Mouse (Mus musculus): ENCODE results near the gene Cfap126. TPM values are rescaled to one million over a fixed set of nuclear protein-coding genes. Genes with fewer than 3 reads are reported as not detected.
A peak's percentile ranks its signal among the peaks of the same experiment; 100 is the strongest.

Cfap126 gene
- polyA plus RNA-seq, 1 experiment from 2014 or later: 2.6 TPM

DNA sequence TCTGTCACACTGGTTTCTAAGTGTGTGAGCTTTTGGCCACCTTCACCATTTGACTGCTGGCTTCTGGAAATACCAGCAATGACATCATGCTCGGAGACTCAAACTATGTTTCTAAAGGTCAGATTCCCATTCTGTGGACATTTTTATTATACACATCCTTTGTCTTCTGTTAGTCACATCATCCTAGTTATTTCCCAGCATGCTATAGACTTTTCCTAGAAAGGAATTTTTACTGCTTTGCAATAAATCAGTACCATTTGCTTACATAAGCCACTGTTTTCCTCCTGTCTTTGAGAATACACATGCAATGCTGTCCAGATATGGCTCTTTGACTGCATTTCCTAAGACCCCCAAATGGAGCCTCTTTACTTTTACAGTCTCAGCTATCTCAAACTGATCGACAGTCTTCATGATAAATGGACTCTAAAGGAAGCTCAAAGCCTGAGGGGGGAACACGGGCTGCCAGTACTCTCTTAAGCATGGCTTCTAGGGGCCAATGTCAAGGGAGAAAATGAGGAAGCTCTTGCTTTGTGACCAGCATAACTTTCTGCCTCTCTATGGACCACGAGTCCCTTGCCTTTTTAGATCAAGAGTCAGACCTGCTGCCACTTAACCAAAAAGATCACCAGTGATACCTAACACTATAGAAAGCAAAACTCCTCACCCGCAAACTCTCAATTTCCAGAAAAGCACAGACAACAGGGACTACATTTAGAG, 52.1 kb downstream of the Cfap126 start:
- H3K4me2 ChIP-seq (replicated peaks; ENCODE audit: low read depth, low read length): no peak overlapping the region
- H3K4me1 ChIP-seq (ENCODE audit: control insufficient read depth, insufficient read depth, low read length): no peaks in the 10 kb centered on the region
- no peak overlapping the region for H3K4me3 ChIP-seq (ENCODE audit: low read depth, low read length)
- H3K27me3 ChIP-seq (ENCODE audit: control insufficient read depth, insufficient read depth, low read length): no peaks in the 10 kb centered on the region
- no peak overlapping the region for H3K27ac ChIP-seq (ENCODE audit: low read length)
- no peak overlapping the region for H3K9ac ChIP-seq (replicated peaks; ENCODE audit: low read depth, low read length)
- WGBS: 62% methylated on average over 5 of the region's 5 CpGs
- H3K9me3 ChIP-seq (ENCODE audit: control insufficient read depth, low read depth, low read length): no peaks in the 10 kb centered on the region
- ATAC-seq (ENCODE audit: insufficient number of reproducible peaks, insufficient read depth, low FRiP score, low read depth): no peak
- no peaks in the 10 kb centered on the region for H3K36me3 ChIP-seq (ENCODE audit: control insufficient read depth, insufficient read depth, low read length)

DNA sequence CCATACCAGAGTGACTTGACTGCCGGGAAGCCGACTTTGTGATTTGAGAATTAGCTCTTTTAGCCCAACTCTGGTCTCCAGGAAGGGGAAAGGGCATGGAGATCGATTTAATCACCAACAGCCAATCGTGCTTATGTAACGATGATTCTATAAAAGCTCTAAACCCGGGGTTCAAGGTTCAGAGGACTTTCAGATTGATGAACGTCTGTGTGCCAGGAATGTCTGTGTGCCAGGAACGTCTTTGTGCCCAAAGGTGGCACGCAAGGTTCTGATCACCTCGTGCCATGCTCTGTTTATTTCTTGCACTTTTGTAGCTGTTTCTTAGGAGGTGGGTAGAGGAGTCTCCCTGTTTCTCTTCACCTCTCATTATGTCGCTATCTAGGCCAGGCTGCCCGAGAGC, 55.2 kb downstream of the Cfap126 start:
- no peaks in the 10 kb centered on the region for H3K9me3 ChIP-seq (ENCODE audit: control insufficient read depth, low read depth, low read length)
- no peaks in the 10 kb centered on the region for H3K4me1 ChIP-seq (ENCODE audit: control insufficient read depth, insufficient read depth, low read length)
- no peak overlapping the region for H3K27ac ChIP-seq (ENCODE audit: low read length)
- H3K27me3 ChIP-seq (ENCODE audit: control insufficient read depth, insufficient read depth, low read length): no peaks in the 10 kb centered on the region
- no peak overlapping the region for H3K4me3 ChIP-seq (ENCODE audit: low read depth, low read length)
- no peak overlapping the region for H3K4me2 ChIP-seq (replicated peaks; ENCODE audit: low read depth, low read length)
- ATAC-seq (ENCODE audit: insufficient number of reproducible peaks, insufficient read depth, low FRiP score, low read depth): no peak
- 83% methylated on average over 12 of the region's 12 CpGs for WGBS
- no peaks in the 10 kb centered on the region for H3K36me3 ChIP-seq (ENCODE audit: control insufficient read depth, insufficient read depth, low read length)
- H3K9ac ChIP-seq (replicated peaks; ENCODE audit: low read depth, low read length): no peak overlapping the region

GRCm38 (mm10) chr1:171169913-171170312, 56.2 kb downstream of the Cfap126 start:
- 38% methylated on average over 3 of the region's 3 CpGs for WGBS
- no peak overlapping the region for H3K4me2 ChIP-seq (replicated peaks; ENCODE audit: low read depth, low read length)
- H3K4me1 ChIP-seq (ENCODE audit: control insufficient read depth, insufficient read depth, low read length): no peaks in the 10 kb centered on the region
- H3K9ac ChIP-seq (replicated peaks; ENCODE audit: low read depth, low read length): no peak overlapping the region
- no peak for ATAC-seq (ENCODE audit: insufficient number of reproducible peaks, insufficient read depth, low FRiP score, low read depth)
- H3K4me3 ChIP-seq (ENCODE audit: low read depth, low read length): no peak overlapping the region
- H3K27me3 ChIP-seq (ENCODE audit: control insufficient read depth, insufficient read depth, low read length): no peaks in the 10 kb centered on the region
- H3K27ac ChIP-seq (ENCODE audit: low read length): no peak overlapping the region
- no peaks in the 10 kb centered on the region for H3K9me3 ChIP-seq (ENCODE audit: control insufficient read depth, low read depth, low read length)
- no peaks in the 10 kb centered on the region for H3K36me3 ChIP-seq (ENCODE audit: control insufficient read depth, insufficient read depth, low read length)

- Histone ChIP-seq H3K4me2 (replicated peaks; ENCODE audit: low read depth, low read length) (no peak overlapping the region), H3K9me3 (ENCODE audit: control insufficient read depth, low read depth, low read length) (no peaks in the 10 kb centered on the region), H3K4me3 (ENCODE audit: low read depth, low read length) (no peak overlapping the region), H3K27ac (ENCODE audit: low read length) (peak overlapping the region; percentile 27; the same call in 1 of the 2 replicates), H3K36me3 (ENCODE audit: control insufficient read depth, insufficient read depth, low read length) (no peaks in the 10 kb centered on the region), H3K9ac (replicated peaks; ENCODE audit: low read depth, low read length) (no peak overlapping the region), H3K27me3 (ENCODE audit: control insufficient read depth, insufficient read depth, low read length) (no peaks in the 10 kb centered on the region), H3K4me1 (ENCODE audit: control insufficient read depth, insufficient read depth, low read length) (no peaks in the 10 kb centered on the region)
- ATAC-seq (ENCODE audit: insufficient number of reproducible peaks, insufficient read depth, low FRiP score, low read depth): no peak
- 68% methylated on average over 3 of the region's 3 CpGs for WGBS
These were observed 57.4 kb downstream of the Cfap126 start for GRCm38 (mm10) chr1:171171138-171171537.

GRCm38 (mm10) chr1:171172779-171173178, 59.1 kb downstream of the Cfap126 start:
- ATAC-seq (ENCODE audit: insufficient number of reproducible peaks, insufficient read depth, low FRiP score, low read depth): no peak
- no peak overlapping the region for H3K9ac ChIP-seq (replicated peaks; ENCODE audit: low read depth, low read length)
- H3K9me3 ChIP-seq (ENCODE audit: control insufficient read depth, low read depth, low read length): no peaks in the 10 kb centered on the region
- H3K27ac ChIP-seq (ENCODE audit: low read length): no peak overlapping the region
- no peak overlapping the region for H3K4me3 ChIP-seq (ENCODE audit: low read depth, low read length)
- H3K4me2 ChIP-seq (replicated peaks; ENCODE audit: low read depth, low read length): no peak overlapping the region
- H3K27me3 ChIP-seq (ENCODE audit: control insufficient read depth, insufficient read depth, low read length): no peaks in the 10 kb centered on the region
- H3K36me3 ChIP-seq (ENCODE audit: control insufficient read depth, insufficient read depth, low read length): no peaks in the 10 kb centered on the region
- no peaks in the 10 kb centered on the region for H3K4me1 ChIP-seq (ENCODE audit: control insufficient read depth, insufficient read depth, low read length)
- WGBS: 94% methylated on average over 8 of the region's 8 CpGs

Small RNAs within 50 kb of the gene (microRNA-seq; reads per million reads assigned to microRNA genes)
- not detected for gene Gm27552
- not detected for gene Gm27844
- gene Mir6546: 2.1 reads per million

Other genes starting within 250 kb of the Cfap126 start
- 10.8 and 11.8 TPM in 2 replicates for gene Atf6, start 246.1 kb upstream of the Cfap126 start, polyA plus RNA-seq (2014; fragmentation: Nextera tagmentation; extraction: Ambion mirVana)
- 0.45 and 1.5 TPM in 2 replicates for gene Gm26620, start 228.9 kb upstream of the Cfap126 start, polyA plus RNA-seq (2014; fragmentation: Nextera tagmentation; extraction: Ambion mirVana)
- 38.9 and 40.5 TPM in 2 replicates for gene Dusp12, start 228.4 kb upstream of the Cfap126 start, polyA plus RNA-seq (2014; fragmentation: Nextera tagmentation; extraction: Ambion mirVana)
- gene Fcrlb, start 201.0 kb upstream of the Cfap126 start, polyA plus RNA-seq (2014; fragmentation: Nextera tagmentation; extraction: Ambion mirVana): not detected in 2 replicates
- 0.18 TPM in 1 of 2 replicates, not detected in the other for gene Fcrla, start 186.3 kb upstream of the Cfap126 start, polyA plus RNA-seq (2014; fragmentation: Nextera tagmentation; extraction: Ambion mirVana)
- 1.4 and 1.7 TPM in 2 replicates for gene Fcgr2b, start 137.4 kb upstream of the Cfap126 start, polyA plus RNA-seq (2014; fragmentation: Nextera tagmentation; extraction: Ambion mirVana)
- 0.74 and 0.91 TPM in 2 replicates for gene Fcgr4, start 95.0 kb upstream of the Cfap126 start, polyA plus RNA-seq (2014; fragmentation: Nextera tagmentation; extraction: Ambion mirVana)
- 11.1 and 14.8 TPM in 2 replicates for gene Fcgr3, start 49.0 kb upstream of the Cfap126 start, polyA plus RNA-seq (2014; fragmentation: Nextera tagmentation; extraction: Ambion mirVana)
- 297 and 311 TPM in 2 replicates for gene Sdhc, start 36.7 kb downstream of the Cfap126 start, polyA plus RNA-seq (2014; fragmentation: Nextera tagmentation; extraction: Ambion mirVana)
- 1.9 and 2.0 TPM in 2 replicates for gene Mpz, start 36.8 kb downstream of the Cfap126 start, polyA plus RNA-seq (2014; fragmentation: Nextera tagmentation; extraction: Ambion mirVana)
- 35.6 and 39.6 TPM in 2 replicates for gene Pcp4l1, start 82.3 kb downstream of the Cfap126 start, polyA plus RNA-seq (2014; fragmentation: Nextera tagmentation; extraction: Ambion mirVana)
- 0.17 and 0.30 TPM in 2 replicates for gene Nr1i3, start 100.1 kb downstream of the Cfap126 start, polyA plus RNA-seq (2014; fragmentation: Nextera tagmentation; extraction: Ambion mirVana)
- 25.0 and 28.2 TPM in 2 replicates for gene Tomm40l, start 108.6 kb downstream of the Cfap126 start, polyA plus RNA-seq (2014; fragmentation: Nextera tagmentation; extraction: Ambion mirVana)
- gene Apoa2, start 111.1 kb downstream of the Cfap126 start, polyA plus RNA-seq (2014; fragmentation: Nextera tagmentation; extraction: Ambion mirVana): 3.9 and 7.3 TPM in 2 replicates
- gene Fcer1g, start 120.4 kb downstream of the Cfap126 start, polyA plus RNA-seq (2014; fragmentation: Nextera tagmentation; extraction: Ambion mirVana): 52.5 and 58.4 TPM in 2 replicates
- 5.3 and 6.3 TPM in 2 replicates for gene Adamts4, start 136.5 kb downstream of the Cfap126 start, polyA plus RNA-seq (2014; fragmentation: Nextera tagmentation; extraction: Ambion mirVana)
- 219 and 234 TPM in 2 replicates for gene Ndufs2, start 137.5 kb downstream of the Cfap126 start, polyA plus RNA-seq (2014; fragmentation: Nextera tagmentation; extraction: Ambion mirVana)
- 81.1 and 87.0 TPM in 2 replicates for gene B4galt3, start 156.4 kb downstream of the Cfap126 start, polyA plus RNA-seq (2014; fragmentation: Nextera tagmentation; extraction: Ambion mirVana)
- gene Ppox, start 167.3 kb downstream of the Cfap126 start, polyA plus RNA-seq (2014; fragmentation: Nextera tagmentation; extraction: Ambion mirVana): 56.7 and 57.7 TPM in 2 replicates
- gene Usp21, start 174.1 kb downstream of the Cfap126 start, polyA plus RNA-seq (2014; fragmentation: Nextera tagmentation; extraction: Ambion mirVana): 68.8 and 70.6 TPM in 2 replicates
- gene Ufc1, start 181.1 kb downstream of the Cfap126 start, polyA plus RNA-seq (2014; fragmentation: Nextera tagmentation; extraction: Ambion mirVana): 118 and 130 TPM in 2 replicates
- gene Dedd, start 215.2 kb downstream of the Cfap126 start, polyA plus RNA-seq (2014; fragmentation: Nextera tagmentation; extraction: Ambion mirVana): 48.8 and 54.1 TPM in 2 replicates
- gene Nit1, start 231.7 kb downstream of the Cfap126 start, polyA plus RNA-seq (2014; fragmentation: Nextera tagmentation; extraction: Ambion mirVana): 37.1 and 40.8 TPM in 2 replicates
- gene Pfdn2, start 231.8 kb downstream of the Cfap126 start, polyA plus RNA-seq (2014; fragmentation: Nextera tagmentation; extraction: Ambion mirVana): 44.7 TPM in 2 replicates
- 1.5 and 1.6 TPM in 2 replicates for gene Klhdc9, start 246.9 kb downstream of the Cfap126 start, polyA plus RNA-seq (2014; fragmentation: Nextera tagmentation; extraction: Ambion mirVana)